Mouse (Mus musculus): ENCODE measurements around the gene Iars. TPM values are rescaled to one million over a fixed set of nuclear protein-coding genes. Genes with fewer than 3 reads are reported as not detected.

The Iars gene
- polyA plus RNA-seq (2012; rRNA removed; ENCODE audit: low replicate concordance) = 10.2 and 21.7 TPM in 2 replicates

GRCm38 (mm10) chr13:49681351-49682232 lies at the start of gene Iars:
Gene Iars, plus strand, starts transcription at chr13:49682100.

GRCm38 (mm10) chr13:49652481-49653179 lies 29.3 kb upstream of the Iars start, which contains the start of the genes Cenpp and Nol8:
Gene Cenpp, minus strand, starts transcription at chr13:49652785.
Gene Nol8, plus strand, starts transcription at chr13:49653078.

Other genes starting within 250 kb of the Iars start
- not detected in 2 replicates for gene Tes3-ps, start 188.8 kb upstream of the Iars start, polyA plus RNA-seq (2012; rRNA removed; ENCODE audit: low replicate concordance)
- 1.7 and 7.7 TPM in 2 replicates for gene Ecm2, start 177.3 kb upstream of the Iars start, polyA plus RNA-seq (2012; rRNA removed; ENCODE audit: low replicate concordance)
- 0.91 and 4.6 TPM in 2 replicates for gene Aspn, start 137.7 kb upstream of the Iars start, polyA plus RNA-seq (2012; rRNA removed; ENCODE audit: low replicate concordance)
- 0.39 and 1.1 TPM in 2 replicates for gene Omd, start 99.6 kb upstream of the Iars start, polyA plus RNA-seq (2012; rRNA removed; ENCODE audit: low replicate concordance)
- gene Ogn, start 74.1 kb upstream of the Iars start, polyA plus RNA-seq (2012; rRNA removed; ENCODE audit: low replicate concordance) = 7.8 and 26.1 TPM in 2 replicates
- 0.39 TPM in 1 of 2 replicates, not detected in the other for gene Cenpp, start 29.3 kb upstream of the Iars start, polyA plus RNA-seq (2012; rRNA removed; ENCODE audit: low replicate concordance)
- gene Nol8, start 29.0 kb upstream of the Iars start, polyA plus RNA-seq (2012; rRNA removed; ENCODE audit: low replicate concordance) = 0.80 and 2.0 TPM in 2 replicates
- gene Gm30302, start 116.9 kb downstream of the Iars start, polyA plus RNA-seq (2012; rRNA removed; ENCODE audit: low replicate concordance) = not detected in 2 replicates